Mouse (Mus musculus): Measurements from ENCODE around the gene Mbl1. TPM values are rescaled to one million over a fixed set of nuclear protein-coding genes. Genes with fewer than 3 reads are reported as not detected.

Mbl1 gene
- polyA plus RNA-seq (2012; fragmentation: generic; extraction: Trizol) = not detected
- long read RNA-seq, experiment 1 = 0 reads
- long read RNA-seq, experiment 2 = 0 reads

DNA sequence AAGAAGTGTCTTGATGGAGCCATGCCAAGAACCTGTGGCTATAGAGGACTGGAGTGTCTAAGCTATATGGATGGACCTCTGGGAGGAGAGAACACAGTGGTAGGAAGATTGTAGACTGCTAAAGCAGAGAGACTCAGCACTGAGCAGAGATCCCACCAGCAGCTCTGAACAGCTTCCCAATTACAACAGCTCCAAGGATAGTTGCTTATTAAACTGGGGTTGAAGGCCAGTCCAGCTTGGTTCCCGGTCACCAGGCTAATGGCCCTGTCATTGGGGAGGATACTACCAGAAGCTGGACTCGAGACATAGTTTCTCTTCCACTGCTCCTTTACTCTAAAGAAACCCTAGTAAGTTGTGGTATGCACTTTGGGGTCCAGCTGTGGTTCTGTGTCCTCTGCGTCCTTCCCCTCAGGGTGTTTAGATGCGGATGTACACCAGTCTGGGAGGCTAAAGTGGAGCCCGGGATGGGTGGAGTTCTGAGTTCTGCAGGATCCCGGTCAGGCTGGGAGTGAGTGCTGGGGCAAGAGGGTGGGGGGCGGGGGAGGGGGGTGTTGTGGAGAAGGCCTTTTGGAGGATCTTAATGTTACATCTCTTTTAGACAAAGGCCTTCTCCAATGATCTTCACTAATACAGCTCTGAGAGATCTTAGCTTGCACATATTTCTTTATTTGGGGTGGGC, at the start of gene Mbl1:
Mbl1 (plus strand) TSS at position 239 of the 679 bp plus-strand sequence.
- TF ChIP-seq CEBPB (IDR thresholded peaks at IDR 0.05; ENCODE audit: low read depth) (no peak), MYOG (IDR thresholded peaks at IDR 0.05; ENCODE audit: control insufficient read depth, extremely low read depth, insufficient read length) (no peak), CTCF (IDR thresholded peaks at IDR 0.05; ENCODE audit: control insufficient read depth, insufficient read depth, insufficient read length) (no peak), FOSL1 (IDR thresholded peaks at IDR 0.05; ENCODE audit: insufficient read depth, low read length, poor library complexity, severe bottlenecking) (no peak), USF1 (IDR thresholded peaks at IDR 0.05; ENCODE audit: low read depth) (no peak), MYOD1 (IDR thresholded peaks at IDR 0.05; ENCODE audit: control insufficient read depth, insufficient read length, low read depth) (no peak), MAX (IDR thresholded peaks at IDR 0.05) (no peak)

DNA sequence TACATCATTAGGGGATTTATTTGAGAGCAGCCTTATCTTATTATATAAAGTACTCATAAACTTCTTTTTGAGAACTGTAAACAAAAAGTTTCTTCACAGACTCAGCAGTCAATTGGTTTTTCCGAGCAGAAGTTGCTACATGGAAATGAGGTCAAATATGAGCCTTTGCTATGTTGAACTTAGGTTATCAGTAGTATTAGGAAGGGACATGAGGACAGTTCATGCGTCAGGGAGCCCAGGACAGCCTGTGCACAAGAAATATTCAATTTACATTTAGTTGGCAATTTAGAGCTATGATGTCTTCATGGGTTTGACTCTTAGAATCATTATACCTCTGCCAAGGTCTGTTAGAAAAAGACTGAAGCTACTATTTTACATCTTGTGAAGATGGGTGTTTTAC, 49.0 kb upstream of the Mbl1 start:
- Histone ChIP-seq H3K79me3 (ENCODE audit: low read depth) (no peaks in the 10 kb centered on the region), H3ac (ENCODE audit: control insufficient read depth, insufficient read length, low read depth) (no peak overlapping the region), H3K27me3 (ENCODE audit: control insufficient read depth, insufficient read depth, insufficient read length) (no peaks in the 10 kb centered on the region), H3K36me3 (ENCODE audit: control insufficient read depth, insufficient read depth) (no peaks in the 10 kb centered on the region), H3K79me2 (ENCODE audit: control insufficient read depth, insufficient read depth) (no peaks in the 10 kb centered on the region), H3K4me3 (ENCODE audit: insufficient read depth, poor library complexity, severe bottlenecking) (no peak overlapping the region)
- TF ChIP-seq CTCF (IDR thresholded peaks at IDR 0.05; ENCODE audit: control insufficient read depth, insufficient read depth, insufficient read length) (no peak), MYOD1 (IDR thresholded peaks at IDR 0.05; ENCODE audit: control insufficient read depth, insufficient read length, low read depth) (no peak), CEBPB (IDR thresholded peaks at IDR 0.05; ENCODE audit: low read depth) (no peak), MAX (IDR thresholded peaks at IDR 0.05) (no peak), MYOG (IDR thresholded peaks at IDR 0.05; ENCODE audit: control insufficient read depth, extremely low read depth, insufficient read length) (no peak), FOSL1 (IDR thresholded peaks at IDR 0.05; ENCODE audit: insufficient read depth, low read length, poor library complexity, severe bottlenecking) (no peak), USF1 (IDR thresholded peaks at IDR 0.05; ENCODE audit: low read depth) (no peak)

More for the DNA sequence above, at the start of gene Mbl1:
- Histone ChIP-seq H3K4me3 (ENCODE audit: insufficient read depth, poor library complexity, severe bottlenecking) (no peak within 1 kb of the TSS), H3ac (ENCODE audit: control insufficient read depth, insufficient read length, low read depth) (no peak within 1 kb of the TSS), H3K79me2 (ENCODE audit: control insufficient read depth, insufficient read depth) (no peaks in the 10 kb centered on the region), H3K79me3 (ENCODE audit: low read depth) (no peaks in the 10 kb centered on the region), H3K27me3 (ENCODE audit: control insufficient read depth, insufficient read depth, insufficient read length) (no peaks in the 10 kb centered on the region), H3K36me3 (ENCODE audit: control insufficient read depth, insufficient read depth) (no peaks in the 10 kb centered on the region)

DNA sequence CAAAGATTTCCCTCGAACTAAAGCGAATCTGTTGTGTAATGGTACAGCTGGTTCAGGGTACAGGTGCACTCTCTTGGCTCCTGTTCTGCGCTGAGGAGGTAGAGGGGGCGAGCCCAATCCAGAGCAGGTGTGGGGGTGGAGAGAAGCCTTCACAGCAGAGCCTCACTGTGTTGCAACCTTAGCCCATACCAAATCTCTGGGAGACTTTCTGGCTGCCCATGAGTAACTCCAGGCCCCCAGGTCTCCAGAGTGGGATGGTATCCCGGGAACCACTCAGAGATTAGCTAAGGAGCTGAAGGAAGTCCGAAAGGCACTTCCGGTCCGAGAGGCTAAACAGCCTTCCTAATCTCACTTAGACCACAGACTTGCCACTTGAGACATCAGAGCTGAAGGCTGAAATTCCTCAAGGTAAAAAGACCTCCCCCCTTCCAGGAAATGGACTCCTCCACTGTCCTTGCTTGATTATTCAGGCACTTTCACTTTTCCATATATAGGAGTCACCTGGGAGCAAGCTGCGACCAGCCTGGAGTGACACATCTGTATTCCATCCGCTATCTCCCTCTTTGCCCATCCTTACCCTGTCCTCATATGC, 46.3 kb upstream of the Mbl1 start, which contains the start of gene Mat1a:
Mat1a (plus strand) TSS at position 183 of the 592 bp plus-strand sequence.
- no peaks in the 10 kb centered on the region for H3K27me3 ChIP-seq (ENCODE audit: control insufficient read depth, insufficient read depth, insufficient read length)
- no peak within 1 kb of the TSS for H3ac ChIP-seq (ENCODE audit: control insufficient read depth, insufficient read length, low read depth)
- H3K36me3 ChIP-seq (ENCODE audit: control insufficient read depth, insufficient read depth) = no peaks in the 10 kb centered on the region
- H3K79me2 ChIP-seq (ENCODE audit: control insufficient read depth, insufficient read depth) = no peaks in the 10 kb centered on the region
- H3K79me3 ChIP-seq (ENCODE audit: low read depth) = no peaks in the 10 kb centered on the region
- H3K4me3 ChIP-seq (ENCODE audit: insufficient read depth, poor library complexity, severe bottlenecking) = no peak within 1 kb of the TSS
- TF ChIP-seq USF1 (IDR thresholded peaks at IDR 0.05; ENCODE audit: low read depth) (no peak), MAX (IDR thresholded peaks at IDR 0.05) (no peak), FOSL1 (IDR thresholded peaks at IDR 0.05; ENCODE audit: insufficient read depth, low read length, poor library complexity, severe bottlenecking) (no peak), MYOD1 (IDR thresholded peaks at IDR 0.05; ENCODE audit: control insufficient read depth, insufficient read length, low read depth) (no peak), CEBPB (IDR thresholded peaks at IDR 0.05; ENCODE audit: low read depth) (no peak), MYOG (IDR thresholded peaks at IDR 0.05; ENCODE audit: control insufficient read depth, extremely low read depth, insufficient read length) (no peak), CTCF (IDR thresholded peaks at IDR 0.05; ENCODE audit: control insufficient read depth, insufficient read depth, insufficient read length) (no peak)

DNA sequence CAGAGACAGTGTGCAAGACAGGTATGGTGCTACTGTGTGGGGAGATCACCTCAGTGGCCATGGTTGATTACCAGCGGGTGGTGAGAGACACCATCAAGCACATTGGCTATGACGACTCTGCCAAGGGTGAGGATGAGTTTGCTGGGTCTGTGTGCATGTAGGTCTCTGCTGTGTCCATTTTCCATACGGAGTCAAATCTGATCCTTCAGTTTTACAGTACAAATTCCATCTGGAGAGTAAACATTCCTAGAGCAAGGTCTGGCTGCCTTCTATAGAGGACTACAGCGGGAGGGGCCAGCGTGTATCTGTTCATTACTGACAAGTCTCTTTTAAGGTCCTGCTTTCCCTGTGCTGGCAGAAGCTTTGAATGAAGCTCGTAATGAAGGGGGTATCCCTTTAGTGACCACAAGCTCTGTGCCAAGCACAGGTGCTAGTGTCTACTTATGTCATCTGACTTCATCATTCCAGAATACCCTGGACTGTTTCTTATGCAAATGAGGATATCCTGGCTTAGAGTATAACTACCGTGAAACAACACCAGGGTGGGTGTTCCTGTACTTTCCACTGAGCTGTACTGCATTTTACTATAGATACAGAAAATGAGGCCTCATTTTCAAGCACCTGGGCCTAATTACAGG, 40.1 kb upstream of the Mbl1 start:
- Histone ChIP-seq H3K27me3 (ENCODE audit: control insufficient read depth, insufficient read depth, insufficient read length) (no peaks in the 10 kb centered on the region), H3K79me3 (ENCODE audit: low read depth) (no peaks in the 10 kb centered on the region), H3ac (ENCODE audit: control insufficient read depth, insufficient read length, low read depth) (no peak overlapping the region), H3K79me2 (ENCODE audit: control insufficient read depth, insufficient read depth) (no peaks in the 10 kb centered on the region), H3K4me3 (ENCODE audit: insufficient read depth, poor library complexity, severe bottlenecking) (no peak overlapping the region), H3K36me3 (ENCODE audit: control insufficient read depth, insufficient read depth) (no peaks in the 10 kb centered on the region)
- TF ChIP-seq MAX (IDR thresholded peaks at IDR 0.05) (no peak), MYOG (IDR thresholded peaks at IDR 0.05; ENCODE audit: control insufficient read depth, extremely low read depth, insufficient read length) (no peak), MYOD1 (IDR thresholded peaks at IDR 0.05; ENCODE audit: control insufficient read depth, insufficient read length, low read depth) (no peak), FOSL1 (IDR thresholded peaks at IDR 0.05; ENCODE audit: insufficient read depth, low read length, poor library complexity, severe bottlenecking) (no peak), CTCF (IDR thresholded peaks at IDR 0.05; ENCODE audit: control insufficient read depth, insufficient read depth, insufficient read length) (no peak), USF1 (IDR thresholded peaks at IDR 0.05; ENCODE audit: low read depth) (no peak), CEBPB (IDR thresholded peaks at IDR 0.05; ENCODE audit: low read depth) (no peak)

DNA sequence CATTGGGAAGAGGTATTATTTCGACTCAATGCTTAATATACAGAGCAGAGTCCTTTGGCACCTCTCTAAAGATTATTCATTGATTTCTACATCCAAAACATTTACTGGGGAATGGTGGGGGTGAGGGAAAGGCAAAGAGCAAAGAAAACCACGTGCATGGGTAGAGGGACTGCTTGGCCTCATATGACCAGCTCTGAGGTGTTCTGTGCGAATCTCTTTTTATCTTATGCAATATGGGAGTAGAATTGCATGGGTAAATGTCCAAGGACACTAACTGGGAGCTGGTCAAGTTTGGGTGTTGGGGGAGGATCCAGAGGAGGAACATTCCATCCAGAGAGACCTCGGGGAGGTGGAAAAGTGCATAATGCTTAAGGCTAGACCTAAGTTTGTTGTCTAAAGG, 38.3 kb upstream of the Mbl1 start:
- Histone ChIP-seq H3K4me3 (ENCODE audit: insufficient read depth, poor library complexity, severe bottlenecking) (no peak overlapping the region), H3K79me3 (ENCODE audit: low read depth) (no peaks in the 10 kb centered on the region), H3K27me3 (ENCODE audit: control insufficient read depth, insufficient read depth, insufficient read length) (no peaks in the 10 kb centered on the region), H3K36me3 (ENCODE audit: control insufficient read depth, insufficient read depth) (no peaks in the 10 kb centered on the region), H3K79me2 (ENCODE audit: control insufficient read depth, insufficient read depth) (no peaks in the 10 kb centered on the region), H3ac (ENCODE audit: control insufficient read depth, insufficient read length, low read depth) (no peak overlapping the region)
- TF ChIP-seq USF1 (IDR thresholded peaks at IDR 0.05; ENCODE audit: low read depth) (no peak), MYOG (IDR thresholded peaks at IDR 0.05; ENCODE audit: control insufficient read depth, extremely low read depth, insufficient read length) (no peak), FOSL1 (IDR thresholded peaks at IDR 0.05; ENCODE audit: insufficient read depth, low read length, poor library complexity, severe bottlenecking) (no peak), CEBPB (IDR thresholded peaks at IDR 0.05; ENCODE audit: low read depth) (no peak), MYOD1 (IDR thresholded peaks at IDR 0.05; ENCODE audit: control insufficient read depth, insufficient read length, low read depth) (no peak), MAX (IDR thresholded peaks at IDR 0.05) (no peak), CTCF (IDR thresholded peaks at IDR 0.05; ENCODE audit: control insufficient read depth, insufficient read depth, insufficient read length) (no peak)

Measured in C2C12 (cell line).